Mouse (Mus musculus) urinary bladder, postnatal 14 days (tissue): ENCODE measurements around the gene Cldn13.
"Not testable (repeated sequence)": the region's sequence is repeated elsewhere in the genome, so short reads cannot be mapped to it uniquely, and the experiment has no call there.

Experiments
- DNase-seq: peaks from one replicate; pipeline ENCODE4 v3.0.0; 2021; ENCODE audit warnings: low spot score

The Cldn13 gene

GRCm38 (mm10) chr5:134915311-134915710, at the start of gene Cldn13:
TSS of gene Cldn13 (minus strand) at chr5:134915526.
- no peak for DNase-seq

DNA sequence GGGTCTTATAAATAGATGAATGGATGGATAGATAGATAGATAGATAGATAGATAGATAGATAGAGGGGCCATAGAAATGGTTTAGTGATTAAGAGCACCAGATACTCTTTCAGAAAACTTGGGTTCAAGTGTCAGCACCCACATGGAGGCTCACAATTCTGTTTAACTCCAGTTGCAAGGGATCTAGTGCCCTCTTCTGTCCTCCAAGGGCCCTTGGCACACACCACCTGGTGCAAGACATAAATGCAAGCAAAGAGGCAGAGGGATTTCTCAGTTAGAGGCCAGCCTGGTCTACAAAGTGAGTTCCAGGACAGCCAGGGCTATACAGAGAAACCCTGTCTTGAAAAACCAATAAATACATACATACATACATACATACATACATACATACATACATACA, 49.3 kb upstream of the Cldn13 start:
- DNase-seq: not testable (repeated sequence)

- DNase-seq: peak; percentile 55
Measured at GRCm38 (mm10) chr5:134963546-134963945, 48.2 kb upstream of the Cldn13 start.

DNA sequence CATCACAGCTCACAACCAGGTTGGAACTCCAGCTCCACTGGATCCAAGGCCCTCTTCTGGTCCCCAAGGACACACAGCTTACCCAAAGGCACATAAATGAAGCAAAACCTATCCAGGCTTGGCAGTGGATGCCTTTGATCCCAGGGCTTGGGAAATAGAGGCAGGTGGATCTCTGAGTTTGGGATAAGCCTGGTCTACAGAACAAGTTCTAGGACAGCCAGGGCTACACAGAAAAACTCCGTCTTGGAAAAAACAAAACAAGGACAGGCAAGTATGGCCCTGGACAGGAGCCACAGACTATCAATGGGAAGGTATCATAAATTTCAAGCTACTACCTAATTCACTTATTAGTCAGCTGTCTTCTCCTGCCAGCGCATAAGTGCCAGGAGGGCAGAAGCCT, 46.2 kb upstream of the Cldn13 start:
- no peak for DNase-seq

- DNase-seq: no peak
Measured at GRCm38 (mm10) chr5:134960430-134960829, 45.1 kb upstream of the Cldn13 start.

DNA sequence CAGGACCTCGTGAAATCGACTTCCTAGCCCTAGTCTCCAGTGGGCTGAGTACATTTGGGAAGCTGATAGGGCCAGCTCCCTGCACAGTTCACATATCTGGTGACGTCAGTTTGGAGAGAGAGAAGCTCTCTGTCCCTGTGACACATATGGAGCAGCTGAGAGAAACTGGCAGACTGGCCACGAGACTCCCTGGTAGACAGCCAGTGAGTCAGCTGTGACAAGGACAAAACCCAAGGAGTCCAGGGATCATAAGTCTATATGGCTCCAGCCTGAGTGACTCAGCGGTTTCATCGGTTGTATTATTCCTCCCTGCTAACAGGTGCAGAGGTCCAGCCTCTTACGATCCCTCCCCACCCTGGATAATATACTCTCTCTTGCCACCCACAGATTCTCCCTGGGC, 43.8 kb upstream of the Cldn13 start:
- DNase-seq: no peak

DNA sequence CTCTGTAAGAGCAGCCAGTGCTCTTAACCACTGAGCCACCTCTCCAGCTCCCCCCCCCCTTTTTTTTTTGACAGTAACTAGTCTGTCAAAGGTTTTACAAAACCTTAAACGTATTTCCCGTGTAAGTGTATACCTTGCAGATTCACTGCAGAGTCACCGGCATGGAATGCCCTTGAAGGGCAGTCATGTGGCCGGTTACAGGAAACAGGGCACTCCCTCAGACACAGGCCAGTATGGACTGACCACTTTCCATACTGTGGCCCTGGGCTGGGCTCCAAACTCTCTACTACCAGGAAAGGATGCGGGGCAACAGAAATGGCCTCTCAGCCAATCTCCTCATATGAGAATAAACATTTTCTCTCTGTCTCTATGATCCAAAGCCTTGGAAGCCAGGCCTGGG, 40.2 kb upstream of the Cldn13 start:
- DNase-seq: no peak

DNA sequence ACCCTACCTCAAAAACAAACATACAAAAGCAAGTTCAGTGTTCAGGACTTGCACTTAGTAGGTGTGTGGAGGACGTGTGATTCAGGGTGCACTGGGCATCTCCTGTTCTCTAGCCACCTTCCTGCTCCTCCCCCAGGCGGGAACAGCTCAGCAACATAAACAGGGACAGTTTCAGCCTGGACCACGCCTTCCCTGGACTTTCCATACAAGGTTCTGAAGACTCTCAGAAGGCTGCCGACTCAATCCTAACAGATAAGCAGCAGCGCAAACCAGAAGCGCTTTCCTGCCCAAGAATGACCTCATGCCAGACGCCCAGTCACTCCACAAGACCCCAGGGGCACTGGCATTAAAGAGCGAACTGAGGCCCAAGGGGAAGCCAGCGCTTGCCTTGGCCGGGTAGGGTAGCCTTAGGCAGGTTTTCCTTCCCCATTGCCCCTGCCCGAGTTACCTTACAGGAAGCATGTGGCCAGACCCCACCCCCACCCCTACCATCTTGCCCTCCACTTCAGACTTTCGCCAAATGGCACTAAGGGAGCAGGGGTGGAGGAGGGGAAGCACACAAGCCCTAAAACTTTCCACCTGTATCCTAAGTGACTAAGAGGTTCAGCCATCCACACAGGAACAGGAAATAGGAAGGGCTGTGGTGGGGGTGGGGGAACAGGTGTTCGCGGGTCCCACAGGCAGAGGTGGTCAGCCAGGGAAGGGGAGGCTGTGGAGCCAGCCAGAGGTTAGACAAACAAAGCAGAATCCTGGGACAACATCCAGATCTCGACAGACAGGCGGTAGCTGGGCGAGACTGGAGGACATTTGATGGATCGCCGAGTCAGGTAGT, 35.9 kb upstream of the Cldn13 start:
- peak; percentile 64 for DNase-seq

GRCm38 (mm10) chr5:134948085-134948439, 32.7 kb upstream of the Cldn13 start:
- no peak for DNase-seq

DNA sequence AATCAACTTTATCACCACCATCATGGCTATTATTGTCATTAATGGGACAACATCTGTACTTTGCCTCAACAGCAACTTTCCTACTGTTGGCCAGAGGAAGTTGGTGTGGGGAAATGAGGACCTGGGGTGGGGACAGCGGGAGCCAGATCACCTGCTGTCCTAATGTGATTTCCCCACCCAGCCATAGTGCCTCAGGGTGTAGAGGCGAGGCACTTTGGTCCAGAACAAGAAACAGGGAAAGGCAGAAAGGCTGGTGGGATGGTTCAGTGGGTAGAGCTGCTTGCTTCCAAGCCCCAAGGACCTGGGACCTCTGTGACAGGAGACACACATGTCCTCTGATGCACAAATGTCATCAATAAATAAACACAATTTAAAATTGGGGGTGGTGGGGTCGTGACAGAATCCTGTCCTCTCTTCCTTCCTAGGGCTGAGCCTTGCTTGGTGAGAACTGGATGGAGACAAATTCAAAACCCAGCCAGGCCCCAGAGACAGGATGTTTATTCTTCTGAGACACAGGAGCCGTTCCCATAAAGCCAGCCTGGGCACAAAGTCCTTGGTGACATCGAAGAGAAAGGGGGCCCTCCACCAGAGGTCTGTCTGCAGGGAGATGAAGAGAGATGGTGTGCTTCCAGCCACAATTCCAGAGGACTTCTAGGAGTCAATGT, 32.2 kb upstream of the Cldn13 start:
- DNase-seq: no peak

DNA sequence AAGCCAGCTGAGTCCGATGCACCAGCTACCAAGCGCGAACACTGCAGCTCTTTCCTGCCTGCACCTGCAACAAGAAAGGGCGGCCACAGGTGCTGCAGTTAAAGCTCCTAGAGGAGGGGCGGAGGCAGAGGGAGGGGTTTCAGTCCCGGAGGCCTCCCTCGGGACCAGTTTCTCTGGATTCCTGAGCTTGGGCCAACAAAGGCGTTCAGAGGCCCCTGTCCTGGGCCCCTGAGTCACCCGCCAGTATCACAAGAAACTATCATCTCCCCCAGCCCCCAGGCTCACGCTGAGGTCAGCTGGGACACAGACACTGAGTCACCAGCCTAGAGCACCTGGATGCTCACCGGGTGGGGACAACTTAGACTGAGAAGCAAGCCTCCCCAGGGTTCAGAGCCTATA, 31.5 kb upstream of the Cldn13 start, which contains the start of gene Cldn4:
Cldn4 (minus strand) TSS at position 78 of the 399 bp plus-strand sequence.
- peak; percentile 92 for DNase-seq

DNA sequence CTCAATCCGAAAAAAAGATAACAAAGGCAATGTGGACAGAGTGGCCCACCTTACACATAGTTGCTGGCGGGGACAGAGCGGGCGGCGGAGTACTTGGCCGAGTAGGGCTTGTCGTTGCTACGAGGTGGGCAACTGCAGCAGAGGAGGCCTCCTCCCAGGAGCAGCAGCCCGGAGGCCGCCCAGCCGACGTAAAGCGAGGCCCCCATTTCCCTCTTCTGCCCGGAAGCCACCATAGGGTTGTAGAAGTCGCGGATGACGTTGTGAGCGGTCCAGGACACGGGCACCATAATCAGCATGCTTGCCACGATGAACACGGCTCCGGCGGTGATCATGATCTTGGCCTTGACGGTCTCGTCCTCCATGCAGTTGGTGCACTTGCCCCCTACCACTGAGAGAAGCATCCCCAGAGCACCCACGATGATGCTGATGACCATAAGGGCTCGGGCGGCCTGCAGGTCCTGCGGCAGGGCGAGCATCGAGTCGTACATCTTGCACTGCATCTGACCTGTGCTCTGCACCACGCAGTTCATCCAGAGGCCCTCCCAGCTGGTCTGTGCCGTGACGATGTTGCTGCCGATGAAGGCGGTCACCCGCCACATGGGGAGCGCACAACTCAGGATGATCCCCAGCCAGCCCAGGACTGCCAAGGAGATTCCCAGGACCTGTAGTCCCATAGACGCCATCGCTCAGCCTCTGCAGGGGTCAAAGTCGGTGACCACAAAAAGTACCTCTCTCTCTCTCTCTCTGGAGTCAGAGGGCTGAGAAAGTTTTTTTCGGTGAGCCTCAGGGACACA, 30.9 kb upstream of the Cldn13 start:
- no peak for DNase-seq

DNA sequence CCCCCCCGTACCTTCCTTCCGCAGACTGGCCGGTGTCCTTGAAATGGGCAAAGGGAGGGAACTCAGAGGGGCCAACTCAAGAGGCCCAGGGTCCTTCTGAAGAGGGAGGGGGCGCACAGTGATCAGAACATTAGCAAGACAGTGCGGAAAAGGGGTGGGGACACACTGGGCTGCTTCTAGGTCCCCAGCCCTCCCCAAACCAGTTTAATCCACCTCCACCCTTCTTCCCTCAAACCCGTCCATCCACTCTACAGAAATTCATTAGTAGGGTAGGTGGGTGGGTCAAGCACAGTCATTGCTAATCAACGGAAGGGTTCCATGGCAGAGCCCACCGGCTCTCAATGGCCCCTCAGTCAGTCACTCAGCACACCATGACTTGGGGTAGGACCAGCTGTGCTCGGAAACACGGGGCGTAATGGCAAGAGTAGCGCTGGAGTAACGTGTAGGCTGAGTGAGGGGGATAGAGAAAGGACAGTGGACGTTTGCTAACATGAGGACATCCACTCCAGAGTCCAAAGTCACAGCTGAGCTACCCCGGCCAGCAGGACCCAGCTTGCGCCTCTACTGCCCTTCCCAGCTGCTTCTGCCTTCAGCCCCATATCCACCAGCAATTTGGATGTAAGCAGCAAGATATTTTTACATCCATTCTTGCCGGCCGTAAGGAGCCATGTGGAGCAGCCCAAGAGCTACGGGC, 30.1 kb upstream of the Cldn13 start:
- DNase-seq: no peak

GRCm38 (mm10) chr5:134944179-134944578, 28.9 kb upstream of the Cldn13 start:
- DNase-seq: no peak

GRCm38 (mm10) chr5:134942740-134943139, 27.4 kb upstream of the Cldn13 start:
- DNase-seq: no peak

GRCm38 (mm10) chr5:134941472-134942209, 26.3 kb upstream of the Cldn13 start:
- DNase-seq: peak; percentile 85

- not testable (repeated sequence) for DNase-seq
Measured at GRCm38 (mm10) chr5:134939554-134939953, 24.2 kb upstream of the Cldn13 start.

- DNase-seq: no peak
Measured at GRCm38 (mm10) chr5:134939069-134939468, 23.7 kb upstream of the Cldn13 start.

- peak; percentile 78 for DNase-seq
Measured at GRCm38 (mm10) chr5:134936626-134937185, 21.4 kb upstream of the Cldn13 start.

DNA sequence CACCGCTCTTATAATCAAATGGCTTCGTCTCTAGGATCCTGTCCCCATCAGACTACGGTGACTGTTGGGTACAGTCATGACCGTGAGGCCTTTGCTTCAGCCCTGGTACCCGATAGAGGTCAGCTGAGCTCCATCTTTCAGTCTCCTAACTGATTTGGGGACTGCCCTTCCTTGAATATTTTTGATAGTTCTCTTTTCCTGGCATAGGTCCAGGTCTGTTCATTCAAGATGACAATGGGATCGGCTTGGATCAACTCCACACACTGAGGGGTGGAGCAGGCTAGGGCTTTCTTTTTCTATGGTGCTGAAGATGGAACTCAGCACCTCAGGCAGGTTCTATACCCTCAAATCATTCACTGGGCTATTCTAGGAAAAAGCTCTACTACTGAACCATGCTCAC, 20.7 kb upstream of the Cldn13 start:
- no peak for DNase-seq

- DNase-seq: no peak
Measured at GRCm38 (mm10) chr5:134934666-134935065, 19.3 kb upstream of the Cldn13 start.
